13 mouse cellular contexts compared by ENCODE assay signal in genomic region chr12:21155062-21155461, GRCm38 (mm10).
DNase-seq lines count a peak whose midpoint lies in the region; ATAC-seq and TF ChIP-seq lines count a peak whose summit lies in the region.
"Had no signal": no experiment of that assay in that cellular context is flagged by ENCODE, and none has a peak within 500 bp of the region (broad histone marks: within the 10 kb centered on the region; RNA-seq: fewer than 3 reads in every experiment).

No protein-coding gene starts in this region.

- no peaks in the 10 kb centered on the region for H3K9me3 ChIP-seq in intestine, embryonic 16.5 days (ENCODE audit: control insufficient read depth, low read length)
- H3K9me3 ChIP-seq: embryonic facial prominence, embryonic 13.5 days; hindbrain, embryonic 15.5 days; limb, embryonic 10.5 days; midbrain, embryonic 15.5 days had no signal

- intact Hi-C loops in gastrocnemius, postnatal 14 days (cut with DNase I; ENCODE audit: low total_unique reads) = no loop called here

- H3K36me3 ChIP-seq in kidney, adult 2 months (ENCODE audit: control insufficient read depth, insufficient read depth, low read length) = no peaks in the 10 kb centered on the region
- H3K36me3 ChIP-seq in intestine, embryonic 16.5 days (ENCODE audit: control insufficient read depth, insufficient read depth, low read length) = no peaks in the 10 kb centered on the region
- H3K36me3 ChIP-seq: embryonic facial prominence, embryonic 13.5 days; hindbrain, embryonic 15.5 days; limb, embryonic 10.5 days; midbrain, embryonic 15.5 days had no signal

- H3K4me3 ChIP-seq in kidney, adult 2 months (ENCODE audit: insufficient read depth, low read depth, low read length) = no peak overlapping the region
- no peak overlapping the region for H3K4me3 ChIP-seq in intestine, embryonic 16.5 days (ENCODE audit: low read length)
- H3K4me3 ChIP-seq: embryonic facial prominence, embryonic 13.5 days; hindbrain, embryonic 15.5 days; limb, embryonic 10.5 days; midbrain, embryonic 15.5 days had no signal

- H3K4me2 ChIP-seq in intestine, embryonic 16.5 days (ENCODE audit: low read depth, low read length) = no peak overlapping the region
- H3K4me2 ChIP-seq: embryonic facial prominence, embryonic 13.5 days; hindbrain, embryonic 15.5 days; midbrain, embryonic 15.5 days had no signal

- no peak for TF ChIP-seq POLR2A in kidney, adult 2 months (IDR thresholded peaks at IDR 0.05; ENCODE audit: low read depth, low read length)

- 45% methylated on average over 4 of the region's 4 CpGs for WGBS in kidney, adult 2 months
- WGBS in intestine, embryonic 16.5 days = 48% methylated on average over 4 of the region's 4 CpGs

- ATAC-seq in intestine, embryonic 16.5 days = peak; percentile 16; the same call in 1 of the 2 replicates
- ATAC-seq: midbrain, embryonic 15.5 days had no signal

- H3K4me1 ChIP-seq in kidney, adult 2 months (ENCODE audit: control insufficient read depth, insufficient read depth, low read length) = peaks cover 2% of the 10 kb centered on the region; the same call in 1 of the 2 replicates
- peaks cover 19% of the 10 kb centered on the region for H3K4me1 ChIP-seq in intestine, embryonic 16.5 days (ENCODE audit: control insufficient read depth, insufficient read depth, low read length)

- no peak overlapping the region for H3K9ac ChIP-seq in intestine, embryonic 16.5 days (ENCODE audit: low read depth, low read length)
- H3K9ac ChIP-seq: embryonic facial prominence, embryonic 13.5 days; hindbrain, embryonic 15.5 days; midbrain, embryonic 15.5 days had no signal

- no peak for TF ChIP-seq CTCF in kidney, adult 2 months (conservative IDR thresholded peaks at IDR 0.05; ENCODE audit: insufficient read depth, insufficient read length, low read depth, low read length)

- no peaks in the 10 kb centered on the region for H3K27me3 ChIP-seq in kidney, adult 2 months (replicated peaks; ENCODE audit: control insufficient read depth, insufficient read depth, low read length)
- no peaks in the 10 kb centered on the region for H3K27me3 ChIP-seq in intestine, embryonic 16.5 days (replicated peaks; ENCODE audit: control insufficient read depth, insufficient read depth, low read length)
- H3K27me3 ChIP-seq: embryonic facial prominence, embryonic 13.5 days; hindbrain, embryonic 15.5 days; midbrain, embryonic 15.5 days had no signal

- peak; percentile 83 for DNase-seq in kidney, adult 2 months
- no peak for DNase-seq in kidney, adult 18-20 months
- peak; percentile 64 to 81 for DNase-seq in heart, adult 9 months (ENCODE audit: low spot score in 2 of 2)
- peak; percentile 70 for DNase-seq in lung, postnatal 10 days
- DNase-seq in cerebellum, postnatal 25 days = no peak
- DNase-seq in thymus, postnatal 36 days = no peak
- DNase-seq in gastrocnemius, postnatal 14 days = no peak
- DNase-seq: cerebellum, adult 11 months had no signal

- 0 out of 2 replicates have a peak overlapping the region, but pooled peaks have one; percentile 18 for H3K27ac ChIP-seq in kidney, adult 2 months (ENCODE audit: insufficient read depth, low read depth, low read length)
- H3K27ac ChIP-seq in intestine, embryonic 16.5 days (ENCODE audit: low read length) = no peak overlapping the region
- H3K27ac ChIP-seq: embryonic facial prominence, embryonic 13.5 days; hindbrain, embryonic 15.5 days; limb, embryonic 10.5 days; midbrain, embryonic 15.5 days had no signal

Comparison
In these comparisons a context has a peak if more than half of its experiments do, and no peak if none do; other contexts are left out.
1. DNase-seq: peak in kidney, adult 2 months (single experiment), heart, adult 9 months (2 of 2) and lung, postnatal 10 days (single experiment); none in kidney, adult 18-20 months (single experiment), cerebellum, postnatal 25 days (0 of 2), thymus, postnatal 36 days (0 of 2) and gastrocnemius, postnatal 14 days (single experiment).